Mouse (Mus musculus) MEL (cell line): ENCODE data around the gene Rin2.

Source experiments
- EP300 ChIP-seq, 2 experiments: IDR thresholded peaks; 2 replicates each; pipeline ENCODE4 v1.6.1; 2011; ENCODE audit warnings: improper control_type of control experiment in 2 of 2, low read length in 2 of 2, low read depth in 1 of 2, mild to moderate bottlenecking in 1 of 2
- MAX ChIP-seq: IDR thresholded peaks from 2 replicates; pipeline ENCODE4 v1.6.1; 2011; ENCODE audit warnings: low read length, improper control_type of control experiment
- MEF2A ChIP-seq: IDR thresholded peaks from 2 replicates; pipeline ENCODE4 v1.6.1; 2014; ENCODE audit warnings: low read depth, mild to moderate bottlenecking, inconsistent platforms, low read length, improper control_type of control experiment; ENCODE audit not compliant: poor library complexity, insufficient replicate concordance, severe bottlenecking; ENCODE audit errors: extremely low read depth

GRCm38 (mm10) chr2:145865344-145865743 lies 190.3 kb downstream of the Rin2 start:
- TF ChIP-seq MEF2A (no peak), MAX (no peak), EP300 (IDR thresholded peaks at IDR 0.05; ENCODE audit: low read depth in 1 of 2, low read length in 2 of 2) (no peak)
